Mouse (Mus musculus) adrenal gland, postnatal 14 days (tissue): ENCODE measurements at regions not wholly inside any gene's neighbourhood (a gene's known extent, or its start where the extent isn't known, plus 50 kb on each side); places are given as distances from the start of the nearest gene placed in this dataset.

Experiments used
- DNase-seq: peaks from one replicate; pipeline ENCODE4 v3.0.0; 2021; ENCODE audit warnings: mixed read lengths

DNA sequence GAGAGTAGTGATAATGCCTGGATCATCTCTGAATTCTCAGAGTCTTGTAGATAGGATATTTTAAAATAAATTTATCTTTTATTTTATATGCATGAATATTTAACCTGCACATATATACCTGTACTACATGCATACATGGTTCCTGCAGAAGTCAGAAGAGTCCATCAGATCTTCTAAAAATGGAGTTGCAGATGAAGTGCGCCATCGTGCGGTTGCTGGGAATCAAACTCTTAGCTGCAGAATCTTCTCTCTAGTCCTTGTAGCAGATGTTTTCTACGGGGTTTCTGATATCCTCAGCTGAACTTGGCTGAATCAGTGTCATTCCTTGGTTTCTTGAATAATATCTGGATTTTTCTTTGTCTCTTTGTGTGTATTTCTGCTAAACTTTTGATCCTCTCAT, 74.8 kb upstream of the Fam92a start:
- no peak for DNase-seq

DNA sequence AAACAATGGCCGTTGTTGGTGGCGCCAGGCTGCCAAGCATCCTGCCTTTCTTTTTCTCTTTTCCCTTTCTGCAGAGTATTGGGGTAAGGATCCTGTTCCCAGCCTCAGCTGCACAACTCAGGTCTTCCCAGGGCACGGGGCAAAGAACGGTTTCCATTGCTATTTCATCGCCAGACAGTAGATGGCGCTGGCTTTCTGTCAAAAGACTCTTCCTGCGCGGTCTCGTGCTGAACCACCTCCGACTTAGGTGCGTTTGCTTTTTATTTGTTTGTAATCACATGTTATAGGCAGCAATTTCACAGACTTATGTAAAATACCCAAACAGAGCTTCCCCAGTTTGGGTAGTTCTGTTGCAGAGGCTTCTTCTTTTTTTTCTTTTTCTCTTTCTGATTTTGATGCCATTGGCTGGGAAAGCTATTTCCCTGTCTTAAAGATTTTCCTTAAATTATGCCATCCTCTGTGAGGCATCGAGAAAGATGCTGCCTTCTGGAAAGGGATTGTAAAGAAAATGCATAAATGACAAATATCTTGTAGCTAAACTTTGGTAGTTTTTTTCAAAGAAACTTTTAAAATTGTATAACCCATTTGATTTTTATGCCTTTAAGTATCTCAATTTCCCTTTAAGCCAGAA, 69.2 kb upstream of the Fam92a start:
- DNase-seq: peak; percentile 69

DNA sequence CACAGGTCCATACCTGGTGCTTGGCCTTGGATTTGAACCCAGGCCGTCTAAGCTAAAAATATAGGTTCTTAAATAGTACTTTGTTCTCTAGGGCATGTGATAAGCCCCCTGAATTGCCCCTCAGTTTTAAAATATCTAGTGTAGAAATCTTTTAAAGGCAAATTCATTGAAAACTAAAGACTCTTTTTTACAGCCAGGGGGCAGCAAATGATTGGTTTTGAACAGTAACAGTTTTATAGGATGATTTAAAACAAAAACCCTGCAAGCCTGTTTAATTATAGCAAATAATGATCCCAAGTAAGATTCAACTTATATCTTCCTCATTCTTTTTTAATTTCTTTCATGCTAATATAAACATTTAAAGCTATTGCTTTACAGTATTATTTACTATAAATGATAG, 58.9 kb upstream of the Fam92a start:
- DNase-seq: peak; percentile 8
